Mouse (Mus musculus) limb, embryonic 11.5 days (tissue): ENCODE data around the gene Cirbp. TPM values are rescaled to one million over a fixed set of nuclear protein-coding genes. Genes with fewer than 3 reads are reported as not detected.
"Not testable (repeated sequence)": the region's sequence is repeated elsewhere in the genome, so short reads cannot be mapped to it uniquely, and the experiment has no call there.

Experiments
- ATAC-seq: fragments of 200-750 bp; cut with Nextera tagmentation; 2 replicates; pipeline ENCODE4 v1.8.0; 2017; ENCODE audit warnings: low read depth; ENCODE audit not compliant: insufficient number of reproducible peaks, low FRiP score, low TSS enrichment
- DNase-seq: peaks from one replicate; pipeline ENCODE4 v3.0.0-alpha.2; 2015; ENCODE audit warnings: low spot score
- H3K27ac ChIP-seq: fragments of 300-500 bp; sonication (generic); replicated peaks from 2 replicates; pipeline ENCODE4 v1.5.1; 2014; ENCODE audit warnings: low read depth, mild to moderate bottlenecking, low read length
- H3K27me3 ChIP-seq: fragments of 300-500 bp; sonication (generic); 2 replicates; pipeline ENCODE4 v1.6.1; 2014; ENCODE audit warnings: mild to moderate bottlenecking, low read length, mixed read lengths; ENCODE audit not compliant: control insufficient read depth, insufficient read depth
- H3K36me3 ChIP-seq: fragments of 300-500 bp; sonication (generic); 2 replicates; pipeline ENCODE4 v1.6.1; 2014; ENCODE audit warnings: mild to moderate bottlenecking, low read length, moderate library complexity, mixed read lengths; ENCODE audit not compliant: control insufficient read depth, insufficient read depth
- H3K4me1 ChIP-seq: fragments of 300-500 bp; sonication (generic); 2 replicates; pipeline ENCODE4 v1.6.1; 2014; ENCODE audit warnings: low read length, mixed read lengths; ENCODE audit not compliant: control insufficient read depth, insufficient read depth
- H3K4me2 ChIP-seq: fragments of 300-500 bp; sonication (generic); 2 replicates; pipeline ENCODE4 v1.6.1; 2014; ENCODE audit warnings: low read depth, mild to moderate bottlenecking, moderate library complexity; ENCODE audit not compliant: severe bottlenecking
- H3K4me3 ChIP-seq: fragments of 300-500 bp; sonication (generic); 2 replicates; pipeline ENCODE4 v1.5.1; 2014; ENCODE audit warnings: low read depth, low read length
- H3K9ac ChIP-seq: fragments of 300-500 bp; sonication (generic); 2 replicates; pipeline ENCODE4 v1.6.1; 2014; ENCODE audit warnings: mild to moderate bottlenecking, low read length
- H3K9me3 ChIP-seq: fragments of 300-500 bp; sonication (generic); 2 replicates; pipeline ENCODE4 v1.6.1; 2016; ENCODE audit warnings: low read length; ENCODE audit not compliant: control insufficient read depth
- WGBS: fragments of 180-500 bp; shearing (Covaris S2); extraction: QIAGEN DNeasy Blood & Tissue Kit; methylation state at CpG from one replicate; pipeline ENCODE4 v1.1.7; 2014; 5-methylcytosine and 5-hydroxymethylcytosine counted together
- polyA plus RNA-seq: library from polyadenylated mRNA; unstranded; fragments of >200 nt; fragmentation: Nextera tagmentation; extraction: Ambion mirVana; gene quantifications from 2 replicates; pipeline ENCODE4 v1.2.1, GENCODE M21; 2014

Cirbp gene
- polyA plus RNA-seq, 1 experiment from 2014 or later = 68.1 TPM

DNA sequence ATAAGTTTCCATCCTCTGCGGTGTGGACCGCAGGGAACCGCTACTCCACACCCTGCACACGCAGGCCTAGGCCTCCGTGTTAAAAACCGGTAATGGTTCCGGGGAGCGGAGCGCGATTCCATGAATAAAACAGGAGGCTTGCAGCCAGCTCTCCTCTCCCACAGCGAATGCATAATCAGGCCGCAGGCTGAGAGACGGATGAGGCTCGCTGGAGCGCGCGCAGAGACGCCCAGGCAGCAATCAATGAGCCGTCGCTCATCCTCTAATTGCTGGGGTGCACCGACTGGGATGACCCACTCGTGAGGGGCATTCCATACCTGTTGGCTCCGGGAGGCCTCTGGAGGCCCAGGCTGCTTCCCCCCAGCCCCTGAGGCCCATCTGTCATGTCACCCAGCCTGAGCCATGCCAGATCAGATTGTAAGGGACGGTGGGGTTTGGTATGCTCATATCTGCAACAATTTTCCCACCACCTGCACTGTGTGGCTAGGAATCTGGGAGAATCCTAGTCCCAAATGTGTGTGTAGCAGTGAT lies 43.1 kb downstream of the Cirbp start:
- Histone ChIP-seq H3K4me1 (no peaks in the 10 kb centered on the region), H3K9ac (peak overlapping the region; percentile 43; the same call in 1 of the 2 replicates), H3K27ac (no peak overlapping the region), H3K4me2 (no peak overlapping the region), H3K36me3 (no peaks in the 10 kb centered on the region), H3K27me3 (peaks cover 8% of the 10 kb centered on the region; the same call in 1 of the 2 replicates), H3K4me3 (no peak overlapping the region), H3K9me3 (no peaks in the 10 kb centered on the region)
- no peak for DNase-seq
- ATAC-seq = no peak
- 12% methylated on average over 24 of the region's 24 CpGs for WGBS

DNA sequence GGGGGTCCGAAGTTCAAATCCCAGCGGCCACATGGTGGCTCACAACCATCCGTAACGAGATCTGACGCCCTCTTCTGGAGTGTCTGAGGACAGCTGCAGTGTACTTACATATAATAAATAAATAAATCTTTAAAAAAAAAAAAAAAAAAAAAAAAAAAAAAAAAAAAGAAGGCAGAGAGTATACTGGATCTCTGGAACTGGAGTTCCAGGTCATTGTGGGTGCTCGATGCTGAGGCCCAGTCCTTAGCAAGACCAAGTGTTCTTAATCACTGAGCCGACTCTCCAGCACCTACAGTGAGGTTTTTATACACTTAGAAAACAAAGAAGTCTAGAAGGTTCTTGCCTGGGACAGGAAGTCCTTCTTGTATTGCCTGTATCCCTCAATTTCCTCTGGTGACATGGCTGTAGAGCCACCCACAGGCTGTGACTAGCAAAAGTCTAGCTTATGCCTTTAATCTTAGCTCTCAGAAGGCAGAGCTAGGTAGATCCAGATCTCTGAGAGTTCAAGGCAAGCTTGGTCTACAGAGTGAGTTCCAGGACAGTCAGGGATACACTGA lies 45.8 kb downstream of the Cirbp start:
- 76% methylated on average over 7 of the region's 7 CpGs for WGBS
- not testable (repeated sequence) for H3K27me3 ChIP-seq, H3K4me1 ChIP-seq, H3K4me2 ChIP-seq, H3K9ac ChIP-seq, H3K9me3 ChIP-seq, H3K36me3 ChIP-seq, DNase-seq, ATAC-seq, H3K4me3 ChIP-seq, H3K27ac ChIP-seq

DNA sequence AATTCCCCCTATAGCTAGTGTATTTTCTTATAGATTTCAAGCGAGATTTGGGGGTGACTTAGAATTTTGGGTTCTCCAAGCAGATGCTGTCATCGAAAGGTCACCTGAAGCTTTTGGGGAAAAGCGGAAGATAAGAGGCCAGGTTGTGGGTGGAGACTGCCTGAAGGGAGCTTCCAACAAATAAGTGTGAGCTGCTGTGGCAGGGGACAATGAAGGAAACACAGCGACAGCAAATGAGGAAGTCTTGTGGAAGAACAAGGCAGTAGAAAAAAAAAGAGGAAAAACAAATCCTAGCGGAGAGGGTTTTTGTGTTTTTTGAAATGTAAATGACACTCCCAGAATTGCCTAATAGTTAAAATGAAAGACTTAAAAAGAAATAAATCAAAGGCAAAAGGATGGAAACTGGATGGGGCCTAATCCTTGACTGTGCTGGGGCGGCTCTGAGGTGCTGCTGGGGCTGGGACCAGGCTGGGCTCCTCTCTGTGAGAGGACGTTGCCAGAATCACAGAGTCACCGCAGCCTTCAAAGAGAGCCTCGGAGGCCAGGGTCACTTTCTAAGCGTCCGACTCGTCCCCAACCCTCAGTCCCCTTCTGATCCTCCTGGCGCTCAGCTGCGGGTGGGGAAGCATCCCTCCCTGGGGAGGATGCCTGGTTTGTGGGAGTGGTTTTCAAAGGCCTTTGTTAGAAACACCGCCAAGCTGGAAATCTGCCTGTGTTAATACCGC lies 49.4 kb downstream of the Cirbp start:
- no peak for ATAC-seq
- no peaks in the 10 kb centered on the region for H3K4me1 ChIP-seq
- no peak overlapping the region for H3K4me2 ChIP-seq
- H3K4me3 ChIP-seq = no peak overlapping the region
- DNase-seq = no peak
- no peaks in the 10 kb centered on the region for H3K27me3 ChIP-seq
- no peak overlapping the region for H3K9ac ChIP-seq
- H3K9me3 ChIP-seq = no peaks in the 10 kb centered on the region
- no peak overlapping the region for H3K27ac ChIP-seq
- WGBS = 26% methylated on average over 16 of the region's 16 CpGs
- no peaks in the 10 kb centered on the region for H3K36me3 ChIP-seq

DNA sequence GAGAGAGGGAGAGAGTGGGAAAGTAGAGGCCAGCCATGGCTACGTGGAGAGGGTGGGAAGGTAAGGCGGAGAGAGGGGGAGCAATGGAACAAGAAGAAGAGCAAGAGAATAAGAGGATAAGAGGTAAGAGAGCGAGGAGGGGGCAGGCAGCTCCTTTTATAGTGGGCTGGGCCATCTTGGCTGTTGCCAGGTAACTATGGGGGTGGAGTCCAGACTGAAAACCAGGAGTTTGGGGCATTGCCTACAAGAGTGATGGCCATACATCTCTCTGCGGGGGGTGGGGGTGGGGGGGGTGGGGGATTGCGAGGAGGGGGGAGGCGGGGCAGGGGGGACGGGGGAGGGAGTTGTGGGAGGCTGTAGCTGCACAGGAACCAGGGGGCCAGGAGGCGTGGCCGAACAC lies 54.9 kb downstream of the Cirbp start:
- 40% methylated on average over 6 of the region's 9 CpGs for WGBS
- Histone ChIP-seq H3K36me3 (no peaks in the 10 kb centered on the region), H3K4me3 (no peak overlapping the region), H3K9ac (no peak overlapping the region), H3K4me1 (peaks cover 5% of the 10 kb centered on the region; the same call in 1 of the 2 replicates), H3K4me2 (no peak overlapping the region), H3K27ac (no peak overlapping the region), H3K27me3 (no peaks in the 10 kb centered on the region), H3K9me3 (no peaks in the 10 kb centered on the region)
- DNase-seq (no peak), ATAC-seq (no peak)

Other genes with a start within 250 kb of the Cirbp start
- 0.21 and 0.34 TPM in 2 replicates for gene Kiss1r, start 249.0 kb upstream of the Cirbp start, polyA plus RNA-seq
- 133 and 138 TPM in 2 replicates for gene R3hdm4, start 244.8 kb upstream of the Cirbp start, polyA plus RNA-seq
- 11.8 and 12.9 TPM in 2 replicates for gene Arid3a, start 238.9 kb upstream of the Cirbp start, polyA plus RNA-seq
- gene Wdr18, start 205.8 kb upstream of the Cirbp start, polyA plus RNA-seq = 141 and 144 TPM in 2 replicates
- 0.23 and 0.41 TPM in 2 replicates for gene Grin3b, start 195.3 kb upstream of the Cirbp start, polyA plus RNA-seq
- 15.7 and 15.9 TPM in 2 replicates for gene Tmem259, start 181.7 kb upstream of the Cirbp start, polyA plus RNA-seq
- 250 and 255 TPM in 2 replicates for gene Cnn2, start 177.4 kb upstream of the Cirbp start, polyA plus RNA-seq
- gene Abca7, start 169.5 kb upstream of the Cirbp start, polyA plus RNA-seq = 1.3 and 1.4 TPM in 2 replicates
- 8.5 and 10.8 TPM in 2 replicates for gene Arhgap45, start 149.3 kb upstream of the Cirbp start, polyA plus RNA-seq
- gene Polr2e, start 126.2 kb upstream of the Cirbp start, polyA plus RNA-seq = 294 and 308 TPM in 2 replicates
- 475 and 534 TPM in 2 replicates for gene Gpx4, start 118.8 kb upstream of the Cirbp start, polyA plus RNA-seq
- gene Sbno2, start 60.4 kb upstream of the Cirbp start, polyA plus RNA-seq = 8.1 and 10.8 TPM in 2 replicates
- gene Stk11, start 50.2 kb upstream of the Cirbp start, polyA plus RNA-seq = 23.6 and 27.1 TPM in 2 replicates
- 416 and 426 TPM in 2 replicates for gene Atp5d, start 27.4 kb upstream of the Cirbp start, polyA plus RNA-seq
- gene Cbarp, start 25.1 kb upstream of the Cirbp start, polyA plus RNA-seq = 4.7 and 6.5 TPM in 2 replicates
- gene Midn, start 17.7 kb upstream of the Cirbp start, polyA plus RNA-seq = 59.3 and 60.9 TPM in 2 replicates
- 5.9 and 7.2 TPM in 2 replicates for gene 1600002K03Rik, start 7.0 kb downstream of the Cirbp start, polyA plus RNA-seq
- 51.3 and 54.8 TPM in 2 replicates for gene Efna2, start 13.5 kb downstream of the Cirbp start, polyA plus RNA-seq
- 84.6 and 87.1 TPM in 2 replicates for gene Mum1, start 60.4 kb downstream of the Cirbp start, polyA plus RNA-seq
- 266 and 281 TPM in 2 replicates for gene Ndufs7, start 83.1 kb downstream of the Cirbp start, polyA plus RNA-seq
- gene Gamt, start 95.0 kb downstream of the Cirbp start, polyA plus RNA-seq = 18.9 and 20.1 TPM in 2 replicates
- gene Dazap1, start 95.5 kb downstream of the Cirbp start, polyA plus RNA-seq = 51.7 and 55.6 TPM in 2 replicates
- 1,071 TPM in 2 replicates for gene Rps15, start 126.5 kb downstream of the Cirbp start, polyA plus RNA-seq
- 4.5 and 5.0 TPM in 2 replicates for gene Apc2, start 130.0 kb downstream of the Cirbp start, polyA plus RNA-seq
- gene 2310011J03Rik, start 154.6 kb downstream of the Cirbp start, polyA plus RNA-seq = 38.1 and 45.0 TPM in 2 replicates
- gene Pcsk4, start 163.5 kb downstream of the Cirbp start, polyA plus RNA-seq = 4.4 and 5.3 TPM in 2 replicates
- gene Reep6, start 164.0 kb downstream of the Cirbp start, polyA plus RNA-seq = 5.2 and 7.2 TPM in 2 replicates
- 0.28 and 0.41 TPM in 2 replicates for gene Adamtsl5, start 182.4 kb downstream of the Cirbp start, polyA plus RNA-seq
- 0.49 and 0.61 TPM in 2 replicates for gene Plk5, start 190.5 kb downstream of the Cirbp start, polyA plus RNA-seq
- 9.8 and 10.4 TPM in 2 replicates for gene Mex3d, start 221.7 kb downstream of the Cirbp start, polyA plus RNA-seq
- gene Mbd3, start 233.6 kb downstream of the Cirbp start, polyA plus RNA-seq = 302 and 337 TPM in 2 replicates
- gene Uqcr11, start 240.8 kb downstream of the Cirbp start, polyA plus RNA-seq = 527 and 533 TPM in 2 replicates